Mouse (Mus musculus): ENCODE data around the gene AC124502.3.
"Not testable (repeated sequence)": the region's sequence is repeated elsewhere in the genome, so short reads cannot be mapped to it uniquely, and the experiment has no call there.

AC124502.3 gene

GRCm38 (mm10) chr19:5038709-5039156, at the start of gene AC124502.3, which contains the start of gene B4gat1:
AC124502.3 (plus strand) TSS chr19:5038891.
B4gat1 (plus strand) TSS chr19:5038826.
- peak; percentile 92 for DNase-seq

- peak; percentile 91 for DNase-seq
Measured at GRCm38 (mm10) chr19:4989013-4989412, 49.7 kb upstream of the AC124502.3 start.

GRCm38 (mm10) chr19:4989434-4990255, 49.0 kb upstream of the AC124502.3 start:
- DNase-seq: no peak

- DNase-seq: no peak
Measured at GRCm38 (mm10) chr19:4990256-4990625, 48.5 kb upstream of the AC124502.3 start, which contains the start of gene Npas4. Npas4 (minus strand) TSS chr19:4990316.

- no peak for DNase-seq
Measured at GRCm38 (mm10) chr19:4990716-4991115, 48.0 kb upstream of the AC124502.3 start.

- no peak for DNase-seq
Measured at GRCm38 (mm10) chr19:4992371-4992770, 46.3 kb upstream of the AC124502.3 start.

GRCm38 (mm10) chr19:4992904-4993303, 45.8 kb upstream of the AC124502.3 start:
- DNase-seq: peak; percentile 42

- DNase-seq: no peak
Measured at GRCm38 (mm10) chr19:4994043-4994442, 44.6 kb upstream of the AC124502.3 start.

- DNase-seq: no peak
Measured at GRCm38 (mm10) chr19:4999445-5000140, 39.1 kb upstream of the AC124502.3 start.

- DNase-seq: peak; percentile 75
Measured at GRCm38 (mm10) chr19:5001666-5002406, 36.9 kb upstream of the AC124502.3 start.

GRCm38 (mm10) chr19:5003644-5004043, 35.0 kb upstream of the AC124502.3 start:
- DNase-seq: not testable (repeated sequence)

- no peak for DNase-seq
Measured at GRCm38 (mm10) chr19:5004925-5005324, 33.8 kb upstream of the AC124502.3 start.

GRCm38 (mm10) chr19:5013138-5013537, 25.6 kb upstream of the AC124502.3 start:
- DNase-seq: no peak

- peak; percentile 68 for DNase-seq
Measured at GRCm38 (mm10) chr19:5014961-5015398, 23.7 kb upstream of the AC124502.3 start.

- peak; percentile 62 for DNase-seq
Measured at GRCm38 (mm10) chr19:5016221-5016742, 22.4 kb upstream of the AC124502.3 start.

GRCm38 (mm10) chr19:5016782-5017181, 21.9 kb upstream of the AC124502.3 start:
- DNase-seq: peak; percentile 89

GRCm38 (mm10) chr19:5017611-5018010, 21.1 kb upstream of the AC124502.3 start:
- no peak for DNase-seq

GRCm38 (mm10) chr19:5018191-5018590, 20.5 kb upstream of the AC124502.3 start:
- no peak for DNase-seq

GRCm38 (mm10) chr19:5021416-5021815, 17.3 kb upstream of the AC124502.3 start:
- DNase-seq: no peak

GRCm38 (mm10) chr19:5023621-5024479, 14.8 kb upstream of the AC124502.3 start, which contains the start of gene Slc29a2:
Slc29a2 (plus strand) TSS chr19:5023860.
- peak; percentile 97 for DNase-seq

- no peak for DNase-seq
Measured at GRCm38 (mm10) chr19:5026111-5026510, 12.6 kb upstream of the AC124502.3 start.

- DNase-seq: no peak
Measured at GRCm38 (mm10) chr19:5032686-5033085, 6.0 kb upstream of the AC124502.3 start.
